Mouse (Mus musculus): ENCODE measurements around the gene Krt86.

- no peak for TF ChIP-seq CTCF (IDR thresholded peaks at IDR 0.05; ENCODE audit: insufficient read depth, low read length)
- TF ChIP-seq POLR2A (IDR thresholded peaks at IDR 0.05; ENCODE audit: borderline replicate concordance, extremely low read depth, low read depth, low read length): no peak
These were observed 19.4 kb downstream of the Krt86 start for GRCm38 (mm10) chr15:101492718-101493117.

Measured in lung, adult 2 months (tissue).